Comparison of ENCODE assay signal across 9 mouse cellular contexts in the genomic region with DNA sequence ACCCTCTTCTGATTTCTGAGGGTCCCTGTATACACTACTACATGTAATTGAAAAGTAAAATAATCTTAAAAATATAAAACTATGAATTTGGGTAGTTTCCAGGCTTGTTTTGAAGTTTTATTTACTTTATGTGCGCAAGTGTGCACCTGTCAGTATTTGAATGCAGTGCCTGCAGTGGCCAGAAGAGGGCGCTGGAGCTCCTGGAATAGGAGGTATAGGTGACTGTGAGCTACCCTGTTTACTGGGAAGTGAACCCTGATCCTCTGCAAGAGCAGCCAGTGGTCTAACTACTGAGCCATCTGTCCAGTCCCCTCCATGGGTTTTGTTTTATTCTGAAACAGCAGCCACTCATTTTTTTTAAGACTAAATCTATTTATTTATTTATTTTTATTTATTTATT. TPM values are rescaled to one million over a fixed set of nuclear protein-coding genes. Genes with fewer than 3 reads are reported as not detected.
DNase-seq lines count a peak whose midpoint lies in the region; ATAC-seq and TF ChIP-seq lines count a peak whose summit lies in the region.
"Had no signal": no experiment of that assay in that cellular context is flagged by ENCODE, and none has a peak within 500 bp of the region (broad histone marks: within the 10 kb centered on the region; RNA-seq: fewer than 3 reads in every experiment).

No protein-coding gene starts in this region.

- no peaks in the 10 kb centered on the region for H3K79me2 ChIP-seq in MEL (ENCODE audit: control insufficient read depth, insufficient read depth, low read length, poor library complexity)

- peak; percentile 59 for TF ChIP-seq RAD21 in MEL (IDR thresholded peaks at IDR 0.05; ENCODE audit: low read depth, low read length)

- H3K4me2 ChIP-seq in lung, embryonic 14.5 days, result no peak overlapping the region
- H3K4me2 ChIP-seq: heart, embryonic 15.5 days had no signal

- no peak overlapping the region for H3K9ac ChIP-seq in MEL (ENCODE audit: control insufficient read depth, low read depth, low read length, poor library complexity, severe bottlenecking)
- H3K9ac ChIP-seq in lung, embryonic 14.5 days, result no peak overlapping the region
- H3K9ac ChIP-seq: heart, embryonic 15.5 days had no signal

- H3K27me3 ChIP-seq in MEL (ENCODE audit: control insufficient read depth in 1 of 2, insufficient read depth in 2 of 2, low read length in 2 of 2), result no peaks in the 10 kb centered on the region
- no peaks in the 10 kb centered on the region for H3K27me3 ChIP-seq in lung, embryonic 14.5 days (ENCODE audit: insufficient read depth, low read length)
- no peaks in the 10 kb centered on the region for H3K27me3 ChIP-seq in splenic B cell, adult 2 months (ENCODE audit: control insufficient read depth, insufficient read depth, low read length, poor library complexity, severe bottlenecking)

- H3K9me3 ChIP-seq in MEL (replicated peaks; ENCODE audit: insufficient read depth, low read length), result no peaks in the 10 kb centered on the region
- no peaks in the 10 kb centered on the region for H3K9me3 ChIP-seq in lung, embryonic 14.5 days (ENCODE audit: low read depth, low read length)
- H3K9me3 ChIP-seq: heart, embryonic 15.5 days had no signal

- H3K27ac ChIP-seq in MEL (ENCODE audit: control insufficient read depth, low read depth, low read length), result no peak overlapping the region
- no peak overlapping the region for H3K27ac ChIP-seq in lung, embryonic 14.5 days (ENCODE audit: low read depth)
- H3K27ac ChIP-seq: heart, embryonic 15.5 days had no signal

- 38% methylated on average over 2 of the region's 2 CpGs for whole genome bisulfite sequencing in lung, embryonic 14.5 days

- peak; percentile 16 to 66 for DNase-seq in layer of hippocampus, adult 18-20 months (ENCODE audit: low spot score in 2 of 2)
- no peak for DNase-seq in layer of hippocampus, postnatal 36 days
- peak; percentile 60 for DNase-seq in MEL (ENCODE audit: low read depth, low spot score)
- DNase-seq in c-Kit-negative CD71-positive TER-119-positive erythroid progenitor cells, embryonic 14.5 days (ENCODE audit: low read depth, low spot score), result peak; percentile 33
- peak; percentile 56 for DNase-seq in forelimb bud, embryonic 11.5 days (ENCODE audit: low read depth, low spot score)
- peak; percentile 67 for DNase-seq in lung, embryonic 14.5 days
- peak; percentile 91 for DNase-seq in splenic B cell, adult 2 months (ENCODE audit: low read depth, low spot score)

- peak; percentile 60 to 68 (median 67) for TF ChIP-seq CTCF in MEL (IDR thresholded peaks at IDR 0.05 in 2 of 3, conservative IDR thresholded peaks at IDR 0.05 in 1 of 3; ENCODE audit: control insufficient read depth in 1 of 3, insufficient read depth in 1 of 3, low read depth in 2 of 3, low read length in 3 of 3, poor library complexity in 1 of 3, severe bottlenecking in 1 of 3)
- peak; percentile 67 for TF ChIP-seq CTCF in lung, embryonic 14.5 days (IDR thresholded peaks at IDR 0.05; ENCODE audit: low read depth)

- TF ChIP-seq EP300 in MEL (IDR thresholded peaks at IDR 0.05; ENCODE audit: low read depth in 1 of 2, low read length in 2 of 2), result no peak

- ATAC-seq in lung, embryonic 14.5 days (ENCODE audit: insufficient read depth), result no peak

- H3K4me1 ChIP-seq in MEL (ENCODE audit: control insufficient read depth in 1 of 2, insufficient read depth in 2 of 2, low read length in 2 of 2), result no peaks in the 10 kb centered on the region
- no peaks in the 10 kb centered on the region for H3K4me1 ChIP-seq in lung, embryonic 14.5 days (ENCODE audit: insufficient read depth)
- H3K4me1 ChIP-seq: megakaryocyte, embryonic 14.5 days had no signal

- no peak overlapping the region for H3K4me3 ChIP-seq in MEL (ENCODE audit: control insufficient read depth in 1 of 2, insufficient read depth in 1 of 2, low read depth in 2 of 2, low read length in 2 of 2)
- no peak overlapping the region for H3K4me3 ChIP-seq in lung, embryonic 14.5 days (ENCODE audit: low read depth, low read length)
- H3K4me3 ChIP-seq: heart, embryonic 15.5 days; megakaryocyte, embryonic 14.5 days had no signal

- no peak for TF ChIP-seq POLR2A in MEL (IDR thresholded peaks at IDR 0.05; ENCODE audit: control insufficient read depth in 1 of 2, insufficient read depth in 1 of 2, low read depth in 1 of 2, low read length in 2 of 2, poor library complexity in 1 of 2)

- H3K36me3 ChIP-seq in MEL (ENCODE audit: control insufficient read depth in 1 of 2, insufficient read depth in 2 of 2, low read length in 2 of 2), result no peaks in the 10 kb centered on the region
- no peaks in the 10 kb centered on the region for H3K36me3 ChIP-seq in lung, embryonic 14.5 days (ENCODE audit: insufficient read depth)
- no peaks in the 10 kb centered on the region for H3K36me3 ChIP-seq in splenic B cell, adult 2 months (ENCODE audit: control insufficient read depth, insufficient read depth, low read length, poor library complexity, severe bottlenecking)
- H3K36me3 ChIP-seq: heart, embryonic 15.5 days had no signal

TF ChIP-seq in MEL, 35 proteins besides CTCF, POLR2A, EP300 and RAD21:
- TF ChIP-seq ZC3H11A (IDR thresholded peaks at IDR 0.05; ENCODE audit: low read depth, low read length) (peak; percentile 31; the same call in 1 of the 2 replicates), GABPA (IDR thresholded peaks at IDR 0.05; ENCODE audit: low read depth, low read length) (no peak), SMC3 (IDR thresholded peaks at IDR 0.05; ENCODE audit: low read depth, low read length) (peak; percentile 58)

RNA-seq across cellular contexts. Expression of a gene that starts 9.3 kb away (rescaled TPM):
- total RNA-seq in layer of hippocampus, adult 18-20 months (2021), result not detected
- total RNA-seq in layer of hippocampus, postnatal 36 days (2021), result not detected
- not detected in 2 replicates for total RNA-seq in MEL (2012; rRNA removed)
- not detected for polyA plus RNA-seq in MEL (2012; ENCODE audit: insufficient read depth in 1 of 2, insufficient read length in 2 of 2, low read depth in 1 of 2, low replicate concordance in 2 of 2, missing spikeins in 1 of 2)
- polyA plus RNA-seq in lung, embryonic 14.5 days (2014; fragmentation: Nextera tagmentation; extraction: Ambion mirVana), result not detected in 2 replicates
- polyA plus RNA-seq: heart, embryonic 15.5 days had no signal

RNA-seq across cellular contexts. Expression of a gene that starts 24.5 kb away (rescaled TPM):
- not detected for total RNA-seq in layer of hippocampus, adult 18-20 months (2021)
- not detected for total RNA-seq in layer of hippocampus, postnatal 36 days (2021)
- total RNA-seq in MEL (2012; rRNA removed), result not detected in 2 replicates
- not detected for polyA plus RNA-seq in MEL (2012; ENCODE audit: insufficient read depth in 1 of 2, insufficient read length in 2 of 2, low read depth in 1 of 2, low replicate concordance in 2 of 2, missing spikeins in 1 of 2)
- not detected in 2 replicates for polyA plus RNA-seq in lung, embryonic 14.5 days (2014; fragmentation: Nextera tagmentation; extraction: Ambion mirVana)
- polyA plus RNA-seq: heart, embryonic 15.5 days had no signal

Comparison
In these comparisons a context has a peak if more than half of its experiments do, and no peak if none do; other contexts are left out.
1. DNase-seq: peak in layer of hippocampus, adult 18-20 months (2 of 2), MEL (single experiment), c-Kit-negative CD71-positive TER-119-positive erythroid progenitor cells, embryonic 14.5 days (single experiment), forelimb bud, embryonic 11.5 days (single experiment), lung, embryonic 14.5 days (single experiment) and splenic B cell, adult 2 months (single experiment); none in layer of hippocampus, postnatal 36 days (0 of 2).